Comparison of ENCODE assay signal across 8 mouse cellular contexts in the genomic region with DNA sequence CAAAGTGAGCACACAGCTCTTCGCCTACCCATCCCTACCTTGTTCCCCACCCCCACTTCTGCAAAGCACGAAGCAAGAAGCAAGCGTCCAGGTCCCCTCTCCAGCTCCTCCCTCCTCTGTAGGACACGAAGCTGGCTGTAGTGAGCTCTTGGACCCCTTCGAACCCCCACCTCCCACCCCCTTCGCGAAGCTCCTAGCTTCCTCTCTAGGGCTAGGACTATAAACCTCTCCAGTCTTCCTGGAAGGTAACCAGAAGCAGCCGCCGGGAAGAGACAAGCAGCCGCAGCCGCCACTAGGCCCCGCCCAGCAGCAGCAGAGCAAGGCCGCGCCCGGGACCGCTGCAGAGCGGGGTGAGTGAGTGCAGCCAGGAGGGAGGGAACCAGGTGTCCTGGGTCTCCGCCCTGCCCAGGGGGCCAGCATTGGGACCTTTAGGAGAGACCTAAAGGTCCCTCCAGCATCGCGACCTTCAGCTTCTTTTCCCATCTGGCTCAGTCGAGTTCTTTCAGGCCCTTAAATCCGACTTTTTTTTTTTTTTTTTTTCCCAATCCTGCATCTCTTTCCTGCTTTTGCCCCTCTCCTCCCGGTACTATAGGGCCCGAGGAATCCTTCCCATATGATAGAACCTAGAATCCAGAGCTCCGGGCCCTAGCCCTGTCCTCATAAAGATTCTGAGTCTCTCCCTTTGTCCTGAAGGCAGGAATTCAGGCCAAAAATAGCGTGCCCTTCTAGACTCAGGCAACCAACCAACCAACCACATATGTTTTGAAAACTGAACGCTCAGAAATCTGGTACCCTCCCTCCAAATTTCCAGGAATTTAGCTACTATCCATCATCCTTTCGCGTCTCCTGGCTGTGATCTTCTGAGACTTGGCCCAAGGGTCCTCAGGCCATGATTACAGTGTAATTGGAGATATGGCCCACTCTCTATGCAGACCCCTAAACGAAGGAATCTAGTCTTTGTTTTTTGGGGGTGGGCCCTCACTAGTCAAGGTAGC. TPM values are rescaled to one million over a fixed set of nuclear protein-coding genes. Genes with fewer than 3 reads are reported as not detected.
DNase-seq lines count a peak whose midpoint lies in the region; ATAC-seq and TF ChIP-seq lines count a peak whose summit lies in the region.

A gene (plus strand): TSS at position 105 of the 995 bp plus-strand sequence.
A gene (plus strand): TSS at position 204 of the 995 bp plus-strand sequence.

- H3K9me3 ChIP-seq in embryonic facial prominence, embryonic 13.5 days = no peaks in the 10 kb centered on the region
- no peaks in the 10 kb centered on the region for H3K9me3 ChIP-seq in heart, embryonic 11.5 days (replicated peaks; ENCODE audit: control insufficient read depth, low read length)
- no peaks in the 10 kb centered on the region for H3K9me3 ChIP-seq in kidney, embryonic 14.5 days (ENCODE audit: control insufficient read depth, low read length)
- H3K9me3 ChIP-seq in liver, embryonic 11.5 days (ENCODE audit: control insufficient read depth, low read length) = no peaks in the 10 kb centered on the region
- no peaks in the 10 kb centered on the region for H3K9me3 ChIP-seq in stomach, embryonic 14.5 days (ENCODE audit: control insufficient read depth, low read depth, low read length)

- peak; percentile 76 for TF ChIP-seq POLR2A in myocyte (IDR thresholded peaks at IDR 0.05; ENCODE audit: insufficient read length, low read depth)

- peaks cover 45% of the 10 kb centered on the region for H3K4me1 ChIP-seq in embryonic facial prominence, embryonic 13.5 days
- H3K4me1 ChIP-seq in heart, embryonic 11.5 days (ENCODE audit: control insufficient read depth, insufficient read depth, low read length) = peaks cover 18% of the 10 kb centered on the region; the same call in 1 of the 2 replicates
- H3K4me1 ChIP-seq in kidney, embryonic 14.5 days (ENCODE audit: control insufficient read depth, insufficient read depth, low read length) = peaks cover 12% of the 10 kb centered on the region; the same call in 1 of the 2 replicates
- H3K4me1 ChIP-seq in liver, embryonic 11.5 days (replicated peaks; ENCODE audit: control insufficient read depth, insufficient read depth, low read length) = peaks cover 10% of the 10 kb centered on the region
- H3K4me1 ChIP-seq in stomach, embryonic 14.5 days (ENCODE audit: control insufficient read depth, insufficient read depth, low read length) = peaks cover 25% of the 10 kb centered on the region; the same call in 1 of the 2 replicates

- peak within 1 kb of the TSS; percentile 79 for H3K9ac ChIP-seq in embryonic facial prominence, embryonic 13.5 days
- peak within 1 kb of the TSS; percentile 82 for H3K9ac ChIP-seq in heart, embryonic 11.5 days (ENCODE audit: low read depth, low read length)
- peak within 1 kb of the TSS; percentile 68 for H3K9ac ChIP-seq in kidney, embryonic 14.5 days (ENCODE audit: low read depth, low read length)
- peak within 1 kb of the TSS; percentile 67 for H3K9ac ChIP-seq in liver, embryonic 11.5 days (ENCODE audit: low read depth, low read length)
- peak within 1 kb of the TSS; percentile 52 for H3K9ac ChIP-seq in stomach, embryonic 14.5 days (replicated peaks; ENCODE audit: low read depth, low read length)

- no peaks in the 10 kb centered on the region for H3K27me3 ChIP-seq in embryonic facial prominence, embryonic 13.5 days
- no peaks in the 10 kb centered on the region for H3K27me3 ChIP-seq in heart, embryonic 11.5 days (ENCODE audit: control insufficient read depth, insufficient read depth, low read length)
- no peaks in the 10 kb centered on the region for H3K27me3 ChIP-seq in kidney, embryonic 14.5 days (ENCODE audit: control insufficient read depth, insufficient read depth, low read length)
- no peaks in the 10 kb centered on the region for H3K27me3 ChIP-seq in liver, embryonic 11.5 days (replicated peaks; ENCODE audit: control insufficient read depth, insufficient read depth, low read length)
- no peaks in the 10 kb centered on the region for H3K27me3 ChIP-seq in myocyte (ENCODE audit: control insufficient read depth, insufficient read depth, insufficient read length)
- H3K27me3 ChIP-seq in stomach, embryonic 14.5 days (ENCODE audit: control insufficient read depth, insufficient read depth, low read length) = no peaks in the 10 kb centered on the region

- peak; percentile 19 for DNase-seq in 416B (ENCODE audit: low read depth)
- DNase-seq in adrenal gland, postnatal 25 days = peak; percentile 87
- peak; percentile 78 for DNase-seq in liver, embryonic 11.5 days (ENCODE audit: low spot score)

- peak within 1 kb of the TSS; percentile 16 for H3ac ChIP-seq in myocyte (ENCODE audit: control insufficient read depth, insufficient read length)

- peak; percentile 57; the same call in 1 of the 2 replicates for ATAC-seq in embryonic facial prominence, embryonic 13.5 days (ENCODE audit: insufficient number of reproducible peaks, insufficient read depth, low FRiP score, low TSS enrichment, low read depth)
- ATAC-seq in heart, embryonic 11.5 days (replicated peaks; ENCODE audit: insufficient number of reproducible peaks, low FRiP score, low TSS enrichment) = peak; percentile 44
- peak; percentile 11; the same call in 1 of the 2 replicates for ATAC-seq in kidney, embryonic 14.5 days (ENCODE audit: low FRiP score, low TSS enrichment)
- peak; percentile 52 for ATAC-seq in liver, embryonic 11.5 days (replicated peaks; ENCODE audit: low FRiP score)
- ATAC-seq in stomach, embryonic 14.5 days (ENCODE audit: insufficient number of reproducible peaks, insufficient read depth, low FRiP score, low read depth) = peak; percentile 28

- 1% methylated on average over 30 of the region's 30 CpGs for WGBS in embryonic facial prominence, embryonic 13.5 days
- WGBS in heart, embryonic 11.5 days (ENCODE audit: insufficient replicate concordance) = 2% methylated on average over 29 of the region's 30 CpGs
- 1% methylated on average over 30 of the region's 30 CpGs for WGBS in kidney, embryonic 14.5 days
- 3% methylated on average over 30 of the region's 30 CpGs for WGBS in liver, embryonic 11.5 days
- 1% methylated on average over 30 of the region's 30 CpGs for WGBS in stomach, embryonic 14.5 days

- H3K4me3 ChIP-seq in embryonic facial prominence, embryonic 13.5 days = peak within 1 kb of the TSS; percentile 55
- peak within 1 kb of the TSS; percentile 62 for H3K4me3 ChIP-seq in heart, embryonic 11.5 days (ENCODE audit: low read depth, low read length)
- H3K4me3 ChIP-seq in kidney, embryonic 14.5 days (ENCODE audit: low read length) = peak within 1 kb of the TSS; percentile 48
- H3K4me3 ChIP-seq in liver, embryonic 11.5 days (ENCODE audit: low read depth, low read length) = peak within 1 kb of the TSS; percentile 50
- H3K4me3 ChIP-seq in myocyte = peak within 1 kb of the TSS; percentile 61
- H3K4me3 ChIP-seq in stomach, embryonic 14.5 days (ENCODE audit: low read depth, low read length) = peak within 1 kb of the TSS; percentile 54

- peak within 1 kb of the TSS; percentile 94 for H3K27ac ChIP-seq in embryonic facial prominence, embryonic 13.5 days
- peak within 1 kb of the TSS; percentile 96 for H3K27ac ChIP-seq in heart, embryonic 11.5 days (ENCODE audit: low read depth, low read length)
- H3K27ac ChIP-seq in kidney, embryonic 14.5 days (ENCODE audit: low read depth, low read length) = peak within 1 kb of the TSS; percentile 71
- H3K27ac ChIP-seq in liver, embryonic 11.5 days (ENCODE audit: low read depth, low read length) = peak within 1 kb of the TSS; percentile 66
- peak within 1 kb of the TSS; percentile 97 for H3K27ac ChIP-seq in stomach, embryonic 14.5 days (ENCODE audit: low read length)

- peak within 1 kb of the TSS; percentile 75 for H3K4me2 ChIP-seq in embryonic facial prominence, embryonic 13.5 days
- H3K4me2 ChIP-seq in heart, embryonic 11.5 days = peak within 1 kb of the TSS; percentile 83
- H3K4me2 ChIP-seq in kidney, embryonic 14.5 days (replicated peaks; ENCODE audit: low read depth, low read length) = peak within 1 kb of the TSS; percentile 74
- peak within 1 kb of the TSS; percentile 66 for H3K4me2 ChIP-seq in liver, embryonic 11.5 days
- peak within 1 kb of the TSS; percentile 100 for H3K4me2 ChIP-seq in myocyte (ENCODE audit: low read depth)
- peak within 1 kb of the TSS; percentile 73 for H3K4me2 ChIP-seq in stomach, embryonic 14.5 days (replicated peaks; ENCODE audit: low read depth, low read length)

- H3K36me3 ChIP-seq in embryonic facial prominence, embryonic 13.5 days = peaks cover 8% of the 10 kb centered on the region
- peaks cover 6% of the 10 kb centered on the region for H3K36me3 ChIP-seq in heart, embryonic 11.5 days (ENCODE audit: control insufficient read depth, insufficient read depth, low read length)
- H3K36me3 ChIP-seq in kidney, embryonic 14.5 days (ENCODE audit: control insufficient read depth, insufficient read depth, low read length) = no peaks in the 10 kb centered on the region
- no peaks in the 10 kb centered on the region for H3K36me3 ChIP-seq in liver, embryonic 11.5 days (ENCODE audit: control insufficient read depth, insufficient read depth, low read length)
- peaks cover 9% of the 10 kb centered on the region for H3K36me3 ChIP-seq in myocyte (ENCODE audit: control insufficient read depth, insufficient read depth)
- H3K36me3 ChIP-seq in stomach, embryonic 14.5 days (ENCODE audit: control insufficient read depth, insufficient read depth, low read length) = 0 out of 2 replicates have a peak, but pooled peaks cover 6% of the 10 kb centered on the region

- peaks cover 24% of the 10 kb centered on the region for H3K79me2 ChIP-seq in myocyte (ENCODE audit: control insufficient read depth, insufficient read depth)

RNA-seq across cellular contexts. Expression of the first gene that starts in this region (rescaled TPM):
- total RNA-seq in adrenal gland, postnatal 25 days (2021) = 64.5 and 71.5 TPM in 2 replicates
- 43.3 and 44.7 TPM in 2 replicates for polyA plus RNA-seq in embryonic facial prominence, embryonic 13.5 days (2015; fragmentation: Nextera tagmentation; extraction: Ambion mirVana)
- 221 and 235 TPM in 2 replicates for polyA plus RNA-seq in heart, embryonic 11.5 days (2014; fragmentation: Nextera tagmentation; extraction: Ambion mirVana)
- polyA plus RNA-seq in kidney, embryonic 14.5 days (2014; fragmentation: Nextera tagmentation; extraction: Ambion mirVana) = 50.5 and 81.3 TPM in 2 replicates
- polyA plus RNA-seq in liver, embryonic 11.5 days (2014; fragmentation: Nextera tagmentation; extraction: Ambion mirVana) = 31.3 and 32.7 TPM in 2 replicates
- 209 TPM for polyA plus RNA-seq in myocyte (2012; fragmentation: generic; extraction: Trizol)
- polyA plus RNA-seq in stomach, embryonic 14.5 days (2014; fragmentation: Nextera tagmentation; extraction: Ambion mirVana) = 204 and 212 TPM in 2 replicates

RNA-seq across cellular contexts. Expression of the second gene that starts in this region (rescaled TPM):
- 1.0 and 1.2 TPM in 2 replicates for total RNA-seq in adrenal gland, postnatal 25 days (2021)
- polyA plus RNA-seq in embryonic facial prominence, embryonic 13.5 days (2015; fragmentation: Nextera tagmentation; extraction: Ambion mirVana) = 0.17 TPM in 1 of 2 replicates, not detected in the other
- 0.10 and 0.14 TPM in 2 replicates for polyA plus RNA-seq in heart, embryonic 11.5 days (2014; fragmentation: Nextera tagmentation; extraction: Ambion mirVana)
- 0.10 and 0.28 TPM in 2 replicates for polyA plus RNA-seq in kidney, embryonic 14.5 days (2014; fragmentation: Nextera tagmentation; extraction: Ambion mirVana)
- polyA plus RNA-seq in liver, embryonic 11.5 days (2014; fragmentation: Nextera tagmentation; extraction: Ambion mirVana) = not detected in 2 replicates
- polyA plus RNA-seq in myocyte (2012; fragmentation: generic; extraction: Trizol) = 0.50 TPM
- polyA plus RNA-seq in stomach, embryonic 14.5 days (2014; fragmentation: Nextera tagmentation; extraction: Ambion mirVana) = 0.39 and 0.75 TPM in 2 replicates

Comparison
In these comparisons a context has a peak if more than half of its experiments do, and no peak if none do; other contexts are left out.
1. Peak in every context shown above with its lines: DNase-seq, ATAC-seq, H3K4me3 ChIP-seq and H3K27ac ChIP-seq.
2. DNase-seq: peak in every context shown above with its lines; median percentile 87 in adrenal gland, postnatal 25 days; 78 in liver, embryonic 11.5 days; 19 in 416B.